Mouse (Mus musculus) mesoderm, embryonic 11.5 days (tissue): ENCODE measurements around the gene Eif2b5.
A peak's percentile ranks its signal among the peaks of the same experiment; 100 is the strongest.

Experiments
- DNase-seq: peaks from one replicate; pipeline ENCODE4 v3.0.0-alpha.2; 2012; ENCODE audit warnings: low read depth, low spot score

Eif2b5 gene

DNA sequence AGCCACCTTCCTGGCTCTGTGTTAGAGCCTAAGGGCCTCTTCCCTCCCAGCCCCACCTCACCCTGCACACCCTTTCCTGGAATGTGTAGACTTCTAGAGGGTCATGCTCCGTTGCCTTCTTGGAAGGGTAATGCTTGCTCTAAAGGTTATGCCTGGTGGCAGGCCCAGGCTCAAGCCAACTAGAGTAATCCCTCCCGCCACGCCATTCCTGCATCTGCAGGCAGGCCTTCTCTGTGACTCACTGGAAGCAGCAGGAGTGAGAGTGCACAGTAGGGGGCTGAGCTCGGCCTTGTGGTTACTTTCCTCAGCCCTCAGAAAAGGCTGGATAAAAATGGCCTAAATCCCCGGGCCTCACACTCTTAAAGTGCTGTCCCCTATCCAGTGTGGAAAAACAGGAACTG lies 38.5 kb downstream of the Eif2b5 start:
- no peak for DNase-seq

DNA sequence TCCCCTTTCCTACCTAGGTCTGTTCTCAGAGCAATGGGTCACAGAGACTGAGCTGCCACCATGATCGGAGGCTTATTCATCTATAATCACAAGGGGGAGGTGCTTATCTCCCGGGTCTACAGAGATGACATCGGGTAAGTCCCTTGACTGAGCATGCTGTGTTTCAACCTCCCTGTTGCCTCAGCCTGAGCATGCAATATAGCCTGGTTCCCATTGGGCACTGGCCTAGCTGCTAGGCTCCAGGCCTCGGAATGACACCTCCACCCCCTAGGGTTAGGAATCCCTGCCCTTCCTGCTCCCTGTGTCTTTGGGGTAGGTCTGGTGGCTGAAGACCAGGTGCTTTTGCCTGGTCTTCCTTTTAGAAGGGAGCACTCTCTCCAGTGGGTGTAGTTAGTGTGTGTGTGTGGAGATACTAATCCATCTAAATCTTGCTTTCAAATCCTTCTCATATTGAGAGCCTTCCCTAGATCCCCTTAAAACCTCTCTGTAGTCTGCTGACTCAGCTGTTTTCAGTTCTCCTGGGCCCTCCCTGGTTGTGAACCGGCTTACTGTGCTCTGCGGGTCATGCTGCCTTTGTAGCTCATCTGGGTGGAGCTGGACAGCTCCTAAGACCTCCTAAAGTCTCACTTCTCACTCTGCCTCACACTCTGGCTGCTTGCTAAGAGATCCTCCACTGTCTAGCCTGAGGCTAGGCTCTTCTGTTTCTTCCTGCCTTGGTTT lies 39.1 kb downstream of the Eif2b5 start:
- no peak for DNase-seq

DNA sequence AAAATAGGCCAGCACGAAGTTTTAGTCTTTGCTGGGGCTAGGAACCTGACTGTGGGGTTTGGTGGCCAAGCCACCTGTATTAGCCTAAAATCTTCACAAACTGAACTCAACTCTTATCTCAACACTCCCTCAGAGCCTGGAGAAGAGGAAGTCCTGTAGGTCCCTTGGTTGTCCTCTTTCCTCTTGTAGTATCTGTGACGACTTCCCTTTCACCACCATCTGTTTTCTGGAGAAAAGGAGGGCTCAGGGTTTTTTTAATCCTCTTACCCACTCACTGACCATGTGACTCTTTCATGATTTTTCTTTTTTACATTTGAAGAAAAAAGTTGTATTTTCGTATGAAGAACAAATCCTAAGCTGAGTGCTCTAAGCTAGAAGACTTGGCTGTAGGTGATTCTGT lies 41.0 kb downstream of the Eif2b5 start:
- DNase-seq = no peak

DNA sequence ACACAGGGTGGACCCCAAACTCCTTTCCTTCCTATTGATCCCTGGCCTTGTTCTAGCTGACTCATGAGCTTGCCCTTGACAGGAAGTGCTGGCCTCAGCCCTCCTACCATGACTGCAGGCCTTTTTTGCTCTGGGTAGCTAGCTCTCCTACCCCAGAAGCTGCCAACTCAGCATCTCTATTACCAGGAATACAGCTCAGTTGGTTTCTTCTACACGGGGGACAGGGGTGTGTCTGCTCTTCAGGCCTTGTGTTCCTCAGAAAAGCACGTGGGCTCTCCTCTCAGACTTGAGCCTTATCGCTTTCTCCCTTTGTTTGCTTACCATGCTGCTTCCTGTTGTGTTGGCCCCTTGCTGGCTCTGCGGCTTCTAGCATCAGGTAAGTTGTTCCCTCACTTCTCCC lies 41.8 kb downstream of the Eif2b5 start:
- DNase-seq = no peak

DNA sequence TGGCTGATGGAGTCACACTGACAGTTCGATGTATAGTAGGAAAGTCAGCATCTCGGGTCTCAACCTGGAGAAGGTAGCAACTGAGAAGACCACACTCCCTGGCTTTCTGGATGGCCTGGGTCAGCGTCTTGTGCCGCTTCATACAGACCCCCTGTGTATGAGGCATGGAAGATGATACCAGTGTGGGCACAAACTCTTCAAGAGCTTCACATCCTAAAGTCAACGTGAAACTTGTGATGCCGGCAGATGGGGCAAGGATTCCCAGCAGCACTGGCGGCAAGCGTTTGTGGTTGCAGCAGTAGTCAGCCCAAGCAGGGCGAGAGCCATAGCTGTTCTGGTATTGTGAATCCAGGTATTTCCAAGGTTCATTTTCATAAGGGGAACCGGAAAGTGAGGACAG lies 47.1 kb downstream of the Eif2b5 start:
- DNase-seq = no peak

DNA sequence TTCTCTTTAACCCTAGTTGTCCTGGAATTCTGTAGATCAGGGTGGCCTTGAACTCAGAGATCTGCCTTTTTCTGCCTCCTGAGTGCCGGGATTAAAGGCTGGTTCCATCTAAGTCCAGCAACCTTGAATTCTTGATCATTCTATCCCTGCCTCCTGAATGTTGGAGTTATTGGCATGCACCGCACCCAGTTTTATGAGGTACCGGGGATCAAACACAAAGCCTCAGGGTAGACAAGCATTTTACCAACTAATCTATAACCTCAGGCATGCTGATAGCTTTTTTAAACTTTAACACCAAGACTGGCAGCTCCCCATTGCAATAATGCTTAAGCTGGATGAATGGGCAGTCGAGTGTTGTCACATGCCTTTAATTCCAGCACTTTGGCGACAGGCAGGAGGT lies 48.8 kb downstream of the Eif2b5 start:
- DNase-seq = no peak

DNA sequence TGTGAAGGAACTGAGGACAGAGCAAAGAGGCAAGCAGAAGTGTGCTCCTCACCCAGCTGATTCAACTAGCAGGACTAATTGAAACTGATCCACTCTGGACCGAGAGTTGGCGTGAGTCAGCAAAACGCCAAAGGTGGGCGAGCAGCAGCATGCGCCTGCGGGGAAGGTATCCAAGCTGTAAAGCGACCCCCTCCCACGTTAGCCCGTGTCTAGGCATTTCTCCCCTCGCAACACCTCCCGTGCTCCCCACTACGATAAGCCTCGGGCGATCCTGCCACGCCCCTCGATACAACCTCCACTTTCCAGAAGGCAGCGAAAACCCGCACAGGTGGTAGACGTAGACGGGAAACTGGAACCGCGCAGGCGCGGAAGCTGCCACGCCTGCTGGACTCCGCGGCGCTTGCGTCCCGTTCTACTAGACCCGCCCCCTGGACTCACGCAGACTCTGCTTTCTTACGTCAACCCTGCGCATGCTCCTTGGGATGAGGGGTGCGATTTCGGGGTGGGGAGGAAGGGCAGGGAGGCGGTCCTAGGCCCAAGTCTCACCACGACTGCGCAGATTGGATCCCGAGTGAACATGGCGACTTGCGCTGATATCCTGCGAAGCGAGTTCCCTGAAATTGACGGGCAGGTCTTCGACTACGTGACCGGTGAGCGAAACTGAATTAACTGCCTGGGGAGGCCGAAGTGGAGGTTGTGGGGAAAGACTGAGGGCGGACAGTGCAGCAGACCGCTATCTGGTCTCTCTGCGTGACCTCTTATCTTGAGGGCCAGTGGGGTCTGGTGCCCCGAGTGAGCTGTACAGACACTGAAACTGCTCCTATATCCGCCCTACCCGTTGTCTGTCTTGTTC lies 49.7 kb downstream of the Eif2b5 start, which contains the start of gene Abcf3:
Abcf3 (plus strand) TSS at position 482 of the 853 bp plus-strand sequence.
- DNase-seq = peak; percentile 100

DNA sequence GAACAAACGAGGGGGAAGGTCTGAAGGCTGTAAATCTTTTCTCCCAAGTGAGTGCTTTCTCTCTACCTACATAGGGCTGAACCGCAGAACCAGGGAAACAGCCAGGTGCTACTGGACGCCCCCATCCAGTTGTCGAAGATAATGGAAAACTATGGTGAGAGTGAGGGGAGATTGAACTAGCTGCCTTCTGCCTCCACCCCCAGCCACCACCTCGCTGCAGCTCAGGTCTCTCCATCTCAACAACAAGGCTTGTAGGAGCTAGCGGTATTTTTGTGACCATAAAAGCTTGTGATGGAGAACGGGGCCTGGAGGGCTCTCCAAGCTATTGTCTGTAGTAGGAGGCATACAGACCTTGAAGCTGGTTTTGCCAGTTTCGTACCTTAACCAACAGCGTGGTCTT lies 50.5 kb downstream of the Eif2b5 start:
- DNase-seq = no peak

DNA sequence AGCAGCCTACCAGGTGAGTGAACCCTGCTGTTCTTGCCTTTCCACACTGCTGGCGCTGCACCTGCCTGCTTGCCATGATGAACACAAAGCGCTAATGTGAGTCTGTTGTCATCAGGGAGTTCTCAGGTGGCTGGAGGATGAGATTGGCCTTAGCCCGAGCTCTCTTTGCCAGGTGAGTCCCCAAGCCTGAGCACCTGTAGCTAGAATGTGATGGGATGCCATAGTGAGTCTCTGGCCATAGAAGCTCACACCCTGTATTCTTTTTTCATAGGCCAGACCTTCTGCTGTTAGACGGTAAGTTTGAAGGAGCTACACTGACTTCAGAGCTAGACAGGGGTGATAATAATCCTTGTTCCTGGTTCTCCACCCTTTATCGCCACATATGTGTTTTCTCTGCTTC lies 53.1 kb downstream of the Eif2b5 start:
- DNase-seq = no peak

DNA sequence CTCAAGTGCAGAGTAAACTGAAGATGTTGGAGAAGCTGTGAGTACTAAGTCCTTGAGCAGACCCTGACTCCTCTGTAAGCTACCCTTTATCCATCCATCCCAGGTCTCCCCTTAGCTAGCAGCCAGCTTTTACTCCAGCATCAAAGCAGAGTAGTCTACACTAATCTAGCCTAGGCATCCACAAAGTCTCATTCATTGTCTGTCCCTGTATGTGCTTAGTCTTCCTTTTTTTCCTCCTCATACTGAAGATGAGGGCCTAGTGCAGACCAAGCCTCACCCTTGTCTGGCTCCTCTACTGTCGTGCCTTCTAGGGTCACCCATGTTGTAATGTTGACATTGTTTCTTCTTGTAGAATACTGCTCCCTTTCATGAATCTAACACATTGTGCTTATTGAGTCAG lies 54.0 kb downstream of the Eif2b5 start:
- no peak for DNase-seq

DNA sequence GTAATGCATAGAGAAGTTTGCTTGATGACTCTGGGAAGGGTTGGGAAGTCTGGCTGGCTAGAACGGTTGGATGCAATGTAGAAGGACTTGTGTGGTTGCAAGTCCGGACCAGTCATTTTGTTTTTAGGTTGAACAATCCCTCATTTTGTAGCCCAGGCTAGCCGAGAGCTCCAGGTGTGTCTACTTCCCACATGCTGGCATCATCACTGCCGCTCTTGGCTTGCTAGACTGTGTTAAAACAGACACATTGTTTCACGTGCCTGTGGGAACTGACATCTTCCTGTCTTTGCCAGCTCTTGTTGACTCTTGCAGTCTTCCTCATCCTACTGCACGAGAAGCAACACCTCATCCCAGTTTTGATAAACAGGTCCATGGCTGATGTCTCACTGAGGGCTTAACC lies 56.4 kb downstream of the Eif2b5 start:
- DNase-seq = no peak

DNA sequence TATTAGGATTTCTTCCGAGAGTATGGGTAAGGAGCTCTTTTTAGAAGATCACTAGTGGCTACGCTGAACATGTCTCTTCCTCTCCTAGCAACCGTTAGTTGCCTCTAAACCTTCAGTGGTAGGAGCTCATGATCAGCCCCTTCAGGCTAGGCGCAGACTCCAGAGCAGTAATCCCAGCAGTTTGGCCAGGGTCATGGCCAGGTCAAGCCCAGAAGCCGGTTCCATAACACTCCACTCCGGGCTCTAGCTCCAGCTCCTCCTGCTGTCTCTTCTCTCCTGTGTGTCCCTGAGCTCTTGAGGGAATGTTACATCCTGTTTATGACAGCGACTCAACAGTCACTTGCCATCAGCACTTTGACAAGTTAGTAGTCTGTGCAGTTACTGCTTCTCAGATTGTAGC lies 58.8 kb downstream of the Eif2b5 start:
- no peak for DNase-seq
